Mouse (Mus musculus): Measurements from ENCODE around the gene Begain. TPM values are rescaled to one million over a fixed set of nuclear protein-coding genes. Genes with fewer than 3 reads are reported as not detected.

The Begain gene
- polyA plus RNA-seq, 1 experiment: 0.41 TPM

GRCm38 (mm10) chr12:109086111-109086510, 18.1 kb upstream of the Begain start:
- Histone ChIP-seq H3K27me3 (replicated peaks) (no peaks in the 10 kb centered on the region), H3K4me1 (no peaks in the 10 kb centered on the region), H3K9me3 (peaks cover 33% of the 10 kb centered on the region), H3K36me3 (replicated peaks; ENCODE audit: low read length) (no peaks in the 10 kb centered on the region), H3K4me3 (replicated peaks) (no peak overlapping the region)
- TF ChIP-seq GATA1 (IDR thresholded peaks at IDR 0.05; ENCODE audit: borderline replicate concordance, low read length): no peak
- no peak for TF ChIP-seq FLI1 (IDR thresholded peaks at IDR 0.05; ENCODE audit: low read length)

DNA sequence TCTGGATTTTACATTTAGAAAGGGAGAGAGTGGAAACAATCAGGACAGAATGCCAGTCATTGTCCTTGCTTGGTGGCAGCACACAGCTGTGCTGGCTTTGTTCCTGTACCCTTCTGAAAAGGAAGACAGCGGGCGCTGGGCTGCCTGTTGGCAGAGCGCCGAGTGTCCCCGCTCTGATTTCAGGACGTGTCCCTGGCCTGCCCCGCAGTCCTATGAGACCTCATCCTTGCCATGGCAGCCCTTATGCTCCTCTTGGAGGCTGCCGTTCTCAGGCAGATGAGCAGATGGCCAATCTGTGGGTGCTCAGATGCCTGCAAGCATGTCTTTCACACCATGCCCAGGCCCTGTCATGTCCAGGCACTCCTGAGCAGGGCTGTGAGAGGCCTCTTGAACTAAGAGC, 17.7 kb upstream of the Begain start:
- Histone ChIP-seq H3K4me1 (no peaks in the 10 kb centered on the region), H3K9me3 (peaks cover 35% of the 10 kb centered on the region), H3K27me3 (replicated peaks) (no peaks in the 10 kb centered on the region), H3K36me3 (replicated peaks; ENCODE audit: low read length) (no peaks in the 10 kb centered on the region), H3K4me3 (replicated peaks) (no peak overlapping the region)
- TF ChIP-seq FLI1 (IDR thresholded peaks at IDR 0.05; ENCODE audit: low read length): no peak
- TF ChIP-seq GATA1 (IDR thresholded peaks at IDR 0.05; ENCODE audit: borderline replicate concordance, low read length): no peak

GRCm38 (mm10) chr12:109085046-109085445, 17.0 kb upstream of the Begain start:
- H3K4me1 ChIP-seq: no peaks in the 10 kb centered on the region
- H3K4me3 ChIP-seq (replicated peaks): no peak overlapping the region
- TF ChIP-seq FLI1 (IDR thresholded peaks at IDR 0.05; ENCODE audit: low read length): no peak
- TF ChIP-seq GATA1 (IDR thresholded peaks at IDR 0.05; ENCODE audit: borderline replicate concordance, low read length): no peak
- no peaks in the 10 kb centered on the region for H3K36me3 ChIP-seq (replicated peaks; ENCODE audit: low read length)
- H3K27me3 ChIP-seq (replicated peaks): no peaks in the 10 kb centered on the region
- peaks cover 30% of the 10 kb centered on the region for H3K9me3 ChIP-seq

DNA sequence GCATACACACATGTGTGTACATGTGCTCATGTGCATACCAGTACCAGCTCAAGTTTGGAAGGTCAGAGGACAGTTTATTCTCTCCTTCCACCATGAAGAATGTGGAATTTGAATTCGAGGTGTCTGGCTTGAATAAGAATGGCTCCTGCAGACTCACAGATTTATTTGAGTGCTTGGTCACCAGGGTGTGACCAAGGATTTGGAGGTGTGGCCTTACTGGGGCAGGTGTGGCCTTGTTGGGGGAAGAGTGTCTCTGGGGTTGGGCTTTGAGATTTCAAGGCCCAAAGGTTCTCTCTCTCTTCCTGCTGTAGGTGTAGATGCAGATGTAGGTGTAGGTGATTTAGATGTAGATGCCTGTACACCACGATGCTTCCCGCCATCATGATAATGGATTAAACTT, 15.5 kb upstream of the Begain start:
- Histone ChIP-seq H3K27me3 (replicated peaks) (no peaks in the 10 kb centered on the region), H3K4me3 (replicated peaks) (no peak overlapping the region), H3K36me3 (replicated peaks; ENCODE audit: low read length) (no peaks in the 10 kb centered on the region), H3K9me3 (peaks cover 27% of the 10 kb centered on the region), H3K4me1 (no peaks in the 10 kb centered on the region)
- TF ChIP-seq GATA1 (IDR thresholded peaks at IDR 0.05; ENCODE audit: borderline replicate concordance, low read length): no peak
- no peak for TF ChIP-seq FLI1 (IDR thresholded peaks at IDR 0.05; ENCODE audit: low read length)

DNA sequence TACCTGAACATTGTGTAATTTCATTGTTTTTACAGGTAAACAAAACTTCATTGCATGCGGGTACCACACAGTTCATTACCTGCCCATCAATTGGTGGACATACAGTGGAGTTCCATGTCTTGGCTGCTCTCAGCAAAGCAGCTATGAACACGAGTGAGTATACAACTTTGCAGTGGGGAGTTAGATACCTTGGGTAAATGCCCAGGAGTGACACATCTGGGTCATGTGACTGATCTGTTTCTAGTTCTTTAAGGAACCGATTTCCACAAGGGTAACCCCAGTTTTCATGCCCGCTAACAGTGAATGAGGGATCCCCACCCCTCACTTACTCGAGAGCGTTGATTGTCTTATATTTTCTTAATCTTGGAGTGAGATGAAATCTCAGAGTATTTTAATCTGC, 9.0 kb upstream of the Begain start:
- TF ChIP-seq GATA1 (IDR thresholded peaks at IDR 0.05; ENCODE audit: borderline replicate concordance, low read length): no peak
- no peak for TF ChIP-seq FLI1 (IDR thresholded peaks at IDR 0.05; ENCODE audit: low read length)
- Histone ChIP-seq H3K36me3 (replicated peaks; ENCODE audit: low read length) (no peaks in the 10 kb centered on the region), H3K4me3 (replicated peaks) (no peak overlapping the region), H3K9me3 (peaks cover 10% of the 10 kb centered on the region), H3K4me1 (no peaks in the 10 kb centered on the region), H3K27me3 (replicated peaks) (peaks cover 5% of the 10 kb centered on the region)

GRCm38 (mm10) chr12:109074777-109075285, 6.8 kb upstream of the Begain start:
- H3K9me3 ChIP-seq: no peaks in the 10 kb centered on the region
- H3K36me3 ChIP-seq (replicated peaks; ENCODE audit: low read length): no peaks in the 10 kb centered on the region
- H3K4me1 ChIP-seq: no peaks in the 10 kb centered on the region
- TF ChIP-seq FLI1 (IDR thresholded peaks at IDR 0.05; ENCODE audit: low read length) (no peak), GATA1 (IDR thresholded peaks at IDR 0.05; ENCODE audit: borderline replicate concordance, low read length) (no peak)
- H3K4me3 ChIP-seq (replicated peaks): no peak overlapping the region
- peaks cover 12% of the 10 kb centered on the region for H3K27me3 ChIP-seq (replicated peaks)

DNA sequence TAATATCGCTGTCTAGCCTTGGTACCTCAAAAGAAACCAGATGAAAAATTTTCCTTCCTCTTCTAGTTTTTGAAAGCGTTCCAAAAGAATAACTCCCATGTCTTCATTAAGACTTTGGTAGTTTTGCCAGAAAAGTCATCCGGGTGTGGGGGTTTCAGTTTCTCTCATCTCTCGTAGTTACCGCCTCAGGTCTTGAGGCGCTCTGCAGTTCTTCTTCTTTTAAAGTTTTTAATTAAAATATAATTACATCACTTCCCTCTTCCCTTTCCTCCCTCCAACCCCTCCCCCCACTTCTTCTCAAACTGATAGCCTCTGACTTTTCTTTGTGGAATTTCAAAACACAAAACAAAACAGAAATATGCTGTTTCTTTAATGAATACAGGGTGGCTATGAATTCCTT, 6.1 kb upstream of the Begain start:
- Histone ChIP-seq H3K4me1 (no peaks in the 10 kb centered on the region), H3K9me3 (no peaks in the 10 kb centered on the region), H3K36me3 (replicated peaks; ENCODE audit: low read length) (no peaks in the 10 kb centered on the region), H3K27me3 (replicated peaks) (peaks cover 19% of the 10 kb centered on the region), H3K4me3 (replicated peaks) (no peak overlapping the region)
- TF ChIP-seq GATA1 (IDR thresholded peaks at IDR 0.05; ENCODE audit: borderline replicate concordance, low read length): no peak
- TF ChIP-seq FLI1 (IDR thresholded peaks at IDR 0.05; ENCODE audit: low read length): no peak

DNA sequence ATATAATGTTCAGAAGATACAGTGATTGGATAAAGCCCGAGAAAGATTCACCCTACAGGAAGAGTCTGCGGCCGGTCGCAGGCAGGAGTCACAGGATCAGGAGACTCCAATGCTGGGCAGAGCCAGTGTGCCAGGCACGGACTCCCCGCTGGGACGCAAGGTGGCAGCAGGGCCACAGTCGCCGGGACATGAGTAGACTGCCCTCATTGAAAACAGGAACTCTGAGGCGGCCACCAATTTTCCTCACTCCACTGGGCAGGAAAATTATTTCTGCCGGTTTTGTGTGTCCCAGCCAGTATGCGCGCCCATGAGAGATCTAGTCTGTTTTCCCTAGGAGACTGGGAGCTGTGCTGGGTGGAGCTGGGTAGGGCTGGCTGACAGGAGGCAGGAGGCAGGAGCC, 3.2 kb upstream of the Begain start:
- Histone ChIP-seq H3K27me3 (replicated peaks) (peaks cover 45% of the 10 kb centered on the region), H3K4me3 (replicated peaks) (no peak overlapping the region), H3K36me3 (replicated peaks; ENCODE audit: low read length) (no peaks in the 10 kb centered on the region), H3K4me1 (peaks cover 7% of the 10 kb centered on the region; the same call in 1 of the 2 replicates), H3K9me3 (no peaks in the 10 kb centered on the region)
- TF ChIP-seq FLI1 (IDR thresholded peaks at IDR 0.05; ENCODE audit: low read length) (no peak), GATA1 (IDR thresholded peaks at IDR 0.05; ENCODE audit: borderline replicate concordance, low read length) (no peak)

DNA sequence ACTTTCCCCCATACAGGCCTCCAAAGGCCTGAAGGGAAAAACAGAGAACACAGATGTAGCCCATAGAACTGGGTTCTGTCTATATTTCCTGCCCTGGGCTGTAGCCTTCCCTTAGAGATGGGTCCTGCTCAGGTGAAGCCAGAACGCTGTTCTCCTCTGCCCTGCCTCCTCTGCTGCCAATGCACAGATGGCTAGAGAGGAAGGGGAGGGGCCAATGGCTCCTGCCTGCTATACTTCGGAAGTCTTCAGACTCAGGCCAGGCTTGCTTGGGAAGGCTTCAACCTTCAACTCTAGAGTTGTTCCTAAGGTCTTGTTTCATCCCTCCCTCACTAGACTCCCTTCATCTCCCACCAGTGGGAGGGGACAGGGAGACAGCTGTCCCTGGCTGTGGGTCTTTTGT, 1.7 kb upstream of the Begain start:
- Histone ChIP-seq H3K4me3 (replicated peaks) (no peak overlapping the region), H3K4me1 (peaks cover 7% of the 10 kb centered on the region; the same call in 1 of the 2 replicates), H3K27me3 (replicated peaks) (peaks cover 56% of the 10 kb centered on the region), H3K36me3 (replicated peaks; ENCODE audit: low read length) (no peaks in the 10 kb centered on the region), H3K9me3 (no peaks in the 10 kb centered on the region)
- TF ChIP-seq GATA1 (IDR thresholded peaks at IDR 0.05; ENCODE audit: borderline replicate concordance, low read length): no peak
- no peak for TF ChIP-seq FLI1 (IDR thresholded peaks at IDR 0.05; ENCODE audit: low read length)

DNA sequence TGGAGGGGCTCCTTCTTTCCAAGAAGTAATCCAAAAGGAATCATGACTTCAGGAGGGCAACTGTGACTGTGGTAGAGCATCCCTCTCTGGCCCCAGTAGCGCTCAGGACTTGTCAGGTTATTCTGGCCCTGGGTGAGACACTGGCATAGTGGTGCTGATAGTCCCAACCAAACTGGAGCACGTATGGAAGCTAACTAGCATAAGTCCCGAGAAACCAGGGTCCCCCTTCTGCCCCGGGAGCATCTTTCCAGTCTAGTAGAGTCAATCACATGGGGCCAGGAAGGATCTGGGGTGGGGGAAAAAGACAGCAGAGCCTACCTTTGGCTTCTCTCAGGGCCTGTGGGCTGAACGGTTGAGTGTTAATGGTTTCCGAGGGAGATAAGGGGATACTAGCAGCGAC, 721 bp upstream of the Begain start:
- H3K4me1 ChIP-seq: peaks cover 7% of the 10 kb centered on the region; the same call in 1 of the 2 replicates
- H3K36me3 ChIP-seq (replicated peaks; ENCODE audit: low read length): no peaks in the 10 kb centered on the region
- TF ChIP-seq FLI1 (IDR thresholded peaks at IDR 0.05; ENCODE audit: low read length) (no peak), GATA1 (IDR thresholded peaks at IDR 0.05; ENCODE audit: borderline replicate concordance, low read length) (no peak)
- H3K27me3 ChIP-seq (replicated peaks): peaks cover 61% of the 10 kb centered on the region
- H3K9me3 ChIP-seq: no peaks in the 10 kb centered on the region
- no peak overlapping the region for H3K4me3 ChIP-seq (replicated peaks)
